Mouse (Mus musculus) CD4-positive, CD25-positive, alpha-beta regulatory T cell, adult 4 months (primary cell): ENCODE measurements around the gene Dis3l2. TPM values are rescaled to one million over a fixed set of nuclear protein-coding genes. Genes with fewer than 3 reads are reported as not detected.

ENCODE experiments used
- ATAC-seq: one replicate; pipeline ENCODE4 v1.8.0; 2017
- polyA plus RNA-seq, 2 experiments: library from polyadenylated mRNA; unstranded; fragments of 100-300 nt; shearing (Covaris generic); gene quantifications; one replicate each; pipeline ENCODE4 v1.2.1; 2017

The Dis3l2 gene
- polyA plus RNA-seq, 2 experiments from 2014 or later: 22.8 to 35.5 TPM

DNA sequence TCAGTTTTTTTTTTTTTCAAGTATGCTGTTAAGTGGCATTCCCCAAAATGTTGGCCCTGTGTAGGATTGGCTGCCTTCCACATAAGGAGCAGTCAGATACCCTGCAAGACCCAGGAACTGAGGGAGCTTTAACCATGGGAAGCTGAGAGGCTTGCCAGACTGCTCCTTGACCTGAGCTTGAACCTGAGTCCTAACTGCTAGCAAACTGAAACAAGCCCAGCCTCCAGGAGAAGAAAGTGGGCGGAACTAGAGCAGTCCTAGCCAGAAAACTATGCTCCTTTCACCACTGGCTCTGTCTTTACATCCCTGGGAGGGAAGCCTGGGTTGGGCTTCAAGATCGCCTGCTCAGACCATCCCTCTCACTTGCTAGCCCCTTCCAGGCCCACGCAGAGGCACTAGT, 308.1 kb downstream of the Dis3l2 start:
- ATAC-seq: no peak

DNA sequence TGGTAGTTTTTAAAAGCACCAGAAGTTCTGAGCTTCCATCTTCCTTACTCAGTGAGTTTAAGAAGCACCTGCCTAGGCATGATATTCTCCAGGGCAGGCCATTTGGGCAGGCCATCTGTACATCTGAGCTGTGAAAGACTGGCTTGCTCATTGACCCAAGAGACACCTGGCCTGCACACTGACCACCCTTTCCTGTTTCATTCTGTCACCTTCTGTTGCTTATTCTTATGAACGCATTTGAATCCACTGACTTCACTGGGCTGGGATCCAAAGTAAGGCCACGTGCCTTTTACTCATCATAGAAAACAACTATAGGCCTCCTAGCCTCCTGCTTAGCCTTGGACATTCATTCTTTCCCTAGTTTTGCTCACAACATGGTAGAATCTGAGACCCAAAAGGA, 309.0 kb downstream of the Dis3l2 start:
- no peak for ATAC-seq

DNA sequence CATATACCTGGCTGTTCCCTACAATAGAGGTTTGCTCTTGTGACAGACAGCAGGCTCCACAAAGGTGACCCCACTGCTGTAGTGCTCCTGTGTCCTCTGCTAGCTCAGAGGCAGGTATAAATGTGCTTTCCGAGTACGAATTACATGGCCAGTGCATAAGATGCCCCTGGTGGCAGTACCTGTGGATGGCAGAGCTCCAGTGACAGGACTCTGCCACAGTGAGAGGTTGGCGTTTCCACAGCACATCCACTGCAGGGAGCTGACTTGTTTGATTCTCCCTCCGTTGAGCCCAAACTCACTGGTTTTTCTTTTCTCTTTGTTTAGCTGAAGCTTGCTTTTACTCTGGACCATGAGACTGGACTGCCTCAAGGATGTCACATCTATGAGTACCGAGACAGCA, 317.1 kb downstream of the Dis3l2 start:
- no peak for ATAC-seq

DNA sequence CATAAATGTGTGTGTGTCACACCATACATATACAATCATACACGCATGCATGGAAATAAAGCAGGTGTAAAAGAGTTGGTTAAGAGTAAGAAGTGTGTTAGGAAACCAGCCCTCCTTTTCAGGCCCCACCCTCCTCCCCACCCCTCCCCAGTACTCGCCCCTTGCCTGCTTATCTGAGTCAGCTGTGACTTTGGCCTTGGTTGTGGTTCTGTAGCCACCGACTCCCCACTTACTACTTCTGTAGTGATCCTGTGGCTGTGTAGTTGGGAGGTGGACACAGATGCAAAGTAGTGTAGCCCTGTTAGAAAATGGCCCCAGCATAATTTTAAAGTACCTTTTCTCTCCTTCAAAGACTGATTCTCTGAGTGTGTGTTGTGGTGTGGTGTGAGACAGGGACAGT, 318.0 kb downstream of the Dis3l2 start:
- ATAC-seq: no peak

DNA sequence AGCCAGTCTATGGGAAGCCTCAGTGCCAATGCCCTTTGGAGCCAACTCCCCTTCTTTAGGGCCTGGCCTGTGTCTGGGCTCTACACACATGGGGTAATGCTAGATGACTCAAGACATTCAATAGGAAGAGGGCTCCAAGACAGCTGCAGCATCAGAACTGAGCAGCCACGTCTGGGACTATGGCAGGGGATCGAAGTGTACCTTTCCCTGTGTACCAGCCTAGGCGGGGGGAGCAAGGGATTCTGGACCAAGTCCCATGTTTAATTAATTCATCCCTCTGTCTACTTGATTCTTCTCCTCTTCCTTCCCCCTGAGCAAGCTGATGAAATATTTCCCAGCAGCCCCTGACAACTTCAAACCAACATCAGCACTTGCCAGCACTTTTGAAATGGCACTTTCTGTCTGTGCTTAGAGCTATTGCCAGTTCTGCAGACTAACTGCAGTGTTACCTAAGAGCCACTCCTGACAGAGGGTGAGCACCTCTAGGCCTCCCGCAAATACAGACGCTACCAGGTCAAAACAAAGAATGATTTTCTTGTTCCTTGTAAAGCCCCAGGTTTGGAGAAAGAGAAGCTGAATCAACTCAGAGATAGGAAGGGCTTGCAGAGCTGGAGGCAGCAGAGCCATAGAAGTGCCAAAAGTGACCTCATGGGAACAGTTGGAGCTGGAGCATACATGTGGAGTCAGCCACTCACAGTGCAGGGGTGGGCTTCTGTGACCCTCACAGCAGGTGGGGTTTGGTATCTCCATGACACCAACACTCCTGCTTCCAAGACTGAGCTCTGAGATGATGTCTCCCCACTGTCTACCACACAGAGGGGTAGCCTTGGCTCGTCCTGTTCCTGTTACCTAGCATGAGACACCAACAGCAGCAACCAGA, 319.9 kb downstream of the Dis3l2 start:
- no peak for ATAC-seq

DNA sequence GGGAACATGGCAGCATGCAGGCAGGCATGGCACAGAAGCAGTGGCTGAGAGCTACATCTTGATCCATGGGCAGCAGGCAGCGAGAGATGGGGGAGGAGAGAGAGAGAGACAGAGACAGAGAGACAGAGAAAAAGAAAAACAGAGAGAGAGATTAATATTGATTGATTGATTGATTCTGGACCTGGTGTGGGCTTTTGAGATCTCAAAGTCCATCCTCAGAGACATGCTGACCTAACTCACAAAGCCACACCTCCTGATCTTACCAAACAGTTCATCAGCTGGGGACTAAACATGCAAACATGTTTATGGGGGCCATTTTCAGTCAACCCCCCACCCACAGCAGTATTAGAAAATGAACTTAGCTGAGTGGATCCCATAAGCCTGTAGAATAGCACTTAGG, 321.4 kb downstream of the Dis3l2 start:
- ATAC-seq: no peak

DNA sequence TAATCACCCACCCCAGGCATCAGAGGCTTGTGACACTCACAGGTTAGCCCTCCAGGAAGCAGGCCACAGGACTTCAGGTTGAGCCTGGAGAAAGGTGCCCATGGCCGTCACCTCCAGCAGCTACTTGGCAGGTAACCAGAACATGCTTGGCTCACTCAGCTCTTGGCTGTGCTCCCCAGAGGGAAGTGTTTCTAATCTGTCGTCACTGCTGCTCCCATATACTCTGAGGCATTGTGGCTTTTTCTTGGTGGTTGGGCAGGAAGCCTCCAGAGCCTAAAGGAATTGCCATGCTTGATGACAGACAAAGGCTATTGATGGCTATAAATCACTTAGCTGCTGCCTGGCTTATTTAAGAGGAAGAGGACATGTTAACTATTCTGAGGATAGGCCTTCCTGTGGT, 325.2 kb downstream of the Dis3l2 start:
- ATAC-seq: no peak

DNA sequence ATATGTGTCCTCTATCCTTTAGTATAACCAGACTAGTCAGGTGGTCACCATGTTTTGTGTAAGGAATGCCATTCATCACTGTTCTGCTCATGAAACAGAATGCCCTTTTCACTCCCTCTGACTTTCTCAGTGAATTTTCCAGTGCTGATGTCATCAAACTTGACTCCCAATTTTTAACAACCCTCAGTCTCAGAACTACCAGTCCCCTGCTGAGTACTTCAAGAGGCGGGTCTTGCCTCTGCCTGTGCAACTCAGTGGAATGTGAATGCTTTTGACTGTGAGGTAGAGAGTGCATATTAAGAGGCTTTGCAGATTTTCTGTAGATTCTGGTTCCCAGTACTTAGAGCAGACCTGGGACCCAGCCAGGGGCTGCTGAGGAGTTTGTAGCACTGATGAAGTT, 327.0 kb downstream of the Dis3l2 start:
- ATAC-seq: no peak

DNA sequence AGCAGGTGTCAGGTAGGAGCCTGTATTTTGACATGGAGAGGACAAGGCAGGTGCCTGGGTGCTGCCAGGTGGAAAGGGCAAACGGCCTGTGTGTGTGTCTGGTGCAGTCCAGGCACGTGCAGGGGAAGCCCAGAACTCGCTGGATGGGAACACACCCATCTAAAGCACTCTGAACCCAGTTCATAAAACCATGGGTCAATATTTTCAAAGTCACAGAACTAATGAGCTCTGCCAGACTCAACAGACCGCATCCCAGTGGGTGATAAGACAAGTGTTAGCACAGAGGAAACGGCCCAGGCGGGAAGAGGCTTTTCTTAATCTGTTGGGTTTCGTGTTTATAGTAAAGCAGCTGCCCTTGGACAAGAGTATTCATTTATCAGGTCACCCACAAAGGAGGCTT, 328.9 kb downstream of the Dis3l2 start:
- no peak for ATAC-seq

DNA sequence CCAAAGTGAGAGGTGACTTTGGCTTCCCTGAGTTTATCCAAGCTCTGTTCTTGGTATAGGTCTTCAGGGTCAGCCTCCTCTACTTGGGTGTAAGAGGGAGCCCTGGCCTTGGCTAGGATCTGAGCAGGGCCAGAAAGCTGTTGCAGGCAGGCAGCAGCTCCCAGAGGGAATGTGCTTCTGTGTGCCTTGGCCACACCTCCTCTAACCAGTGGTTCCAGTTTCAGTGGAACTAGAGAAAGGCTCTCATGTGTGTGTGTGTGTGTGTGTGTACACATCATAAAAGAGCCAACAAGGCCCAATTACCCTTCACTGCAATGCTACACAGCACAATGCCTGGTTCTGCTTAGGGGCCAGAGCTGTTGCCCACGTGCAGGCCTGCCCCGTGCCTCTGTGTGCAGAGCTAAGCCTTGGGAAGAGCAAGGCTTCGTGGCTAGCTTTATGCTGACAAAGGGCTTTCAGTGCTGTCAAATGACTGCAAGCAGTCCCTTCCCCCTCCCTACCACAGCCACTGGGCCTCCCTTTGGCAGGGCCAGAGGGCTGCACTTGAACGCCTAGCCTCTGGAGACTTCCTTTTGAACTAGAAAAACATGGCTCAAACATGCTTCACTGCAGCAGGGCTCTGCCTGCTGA, 332.0 kb downstream of the Dis3l2 start:
- no peak for ATAC-seq

DNA sequence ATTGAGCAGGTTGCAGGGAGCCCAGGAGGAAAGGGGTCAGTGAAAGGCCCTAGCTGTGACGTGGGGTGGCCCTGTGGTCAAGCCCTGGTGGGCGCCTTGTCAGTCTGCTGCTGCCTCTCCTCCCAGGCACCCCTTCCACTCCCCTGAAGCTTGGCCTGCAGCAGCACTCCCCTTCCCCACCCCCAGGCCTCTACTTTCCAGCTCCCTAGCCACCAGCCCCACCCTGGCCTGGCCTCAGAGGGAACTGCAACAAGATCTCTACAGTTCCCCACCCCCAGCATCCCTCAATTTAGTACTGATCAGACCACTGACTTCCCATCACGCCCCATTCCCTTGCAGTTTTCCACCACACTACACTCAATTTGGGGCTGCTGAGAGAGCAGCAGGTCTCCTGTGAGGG, 332.7 kb downstream of the Dis3l2 start:
- no peak for ATAC-seq

DNA sequence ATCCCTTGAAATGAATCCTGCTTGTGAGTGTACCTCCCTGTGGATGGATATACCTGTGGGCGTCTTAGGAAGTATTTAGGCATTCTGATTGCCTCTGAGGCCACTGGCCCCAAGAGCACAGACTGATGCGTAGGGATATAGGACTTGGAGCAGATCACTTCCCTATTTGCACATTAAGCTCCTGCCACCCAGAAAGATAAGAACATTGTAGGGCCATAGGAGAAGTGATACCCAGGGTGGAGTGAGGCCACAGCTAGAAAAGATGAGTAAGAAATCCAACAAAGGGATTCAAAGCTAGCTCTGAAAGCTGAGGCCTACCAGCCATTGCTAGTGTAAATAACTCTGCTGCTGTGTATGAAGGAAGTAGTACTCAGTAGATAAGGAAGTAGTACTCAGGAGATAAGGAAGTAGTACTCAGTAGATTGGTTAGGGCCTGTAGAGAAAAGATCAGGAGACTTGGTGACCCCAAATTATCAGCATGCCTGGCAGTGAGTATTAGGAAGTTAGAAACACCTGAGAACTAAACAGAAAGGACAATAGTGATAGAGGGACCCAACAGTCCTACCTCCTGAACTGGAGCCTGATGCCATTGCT, 335.0 kb downstream of the Dis3l2 start:
- ATAC-seq: no peak

DNA sequence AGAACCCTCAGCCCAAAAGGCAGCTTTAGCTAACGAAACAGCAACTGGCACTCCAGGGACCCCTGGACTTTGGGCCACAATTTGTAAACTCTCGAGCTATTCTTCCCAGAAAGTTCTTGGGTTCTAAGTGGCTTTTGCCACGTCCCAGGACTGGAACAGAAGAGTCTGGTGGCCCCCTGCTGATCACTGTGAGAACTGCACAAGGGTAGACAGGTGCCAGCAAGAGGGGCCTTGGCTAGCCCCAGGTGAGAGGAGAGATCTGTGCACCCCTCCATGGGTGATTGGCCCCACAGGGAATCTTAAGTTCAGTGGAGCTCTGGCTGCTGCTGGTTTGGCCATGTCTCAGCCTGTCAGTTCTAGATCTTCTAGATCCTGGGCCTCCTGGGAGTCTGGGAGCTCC, 337.5 kb downstream of the Dis3l2 start:
- ATAC-seq: peak; percentile 49

DNA sequence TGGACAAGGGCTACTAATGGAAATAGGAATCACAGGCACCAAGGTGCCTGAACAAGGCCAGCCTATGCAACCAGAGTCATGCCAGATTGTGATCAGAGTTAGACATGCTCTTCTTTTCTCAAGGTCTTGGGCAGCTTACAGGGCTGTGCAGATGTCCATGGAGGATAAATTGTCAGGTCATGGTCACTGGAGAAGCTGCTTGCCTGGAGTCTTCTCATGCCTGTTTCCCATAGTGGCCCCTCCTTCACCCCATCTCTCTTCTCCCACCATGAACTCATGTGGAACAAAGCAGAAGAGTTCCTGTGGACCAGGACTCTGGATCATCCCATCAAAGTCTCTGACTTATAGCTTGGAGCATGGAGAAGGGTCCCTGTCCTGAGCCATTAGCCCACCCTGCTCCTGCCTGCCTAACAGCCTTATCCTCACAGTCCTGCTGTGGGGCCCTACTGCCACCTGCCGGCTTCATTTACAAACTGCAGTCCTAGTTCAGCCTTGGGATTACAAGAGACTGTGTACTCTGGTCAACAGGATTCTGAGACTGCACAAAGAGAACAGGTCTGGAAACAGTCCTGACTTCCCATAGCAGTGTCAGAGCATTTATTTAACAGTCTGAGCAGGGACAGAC, 338.3 kb downstream of the Dis3l2 start:
- ATAC-seq: no peak

DNA sequence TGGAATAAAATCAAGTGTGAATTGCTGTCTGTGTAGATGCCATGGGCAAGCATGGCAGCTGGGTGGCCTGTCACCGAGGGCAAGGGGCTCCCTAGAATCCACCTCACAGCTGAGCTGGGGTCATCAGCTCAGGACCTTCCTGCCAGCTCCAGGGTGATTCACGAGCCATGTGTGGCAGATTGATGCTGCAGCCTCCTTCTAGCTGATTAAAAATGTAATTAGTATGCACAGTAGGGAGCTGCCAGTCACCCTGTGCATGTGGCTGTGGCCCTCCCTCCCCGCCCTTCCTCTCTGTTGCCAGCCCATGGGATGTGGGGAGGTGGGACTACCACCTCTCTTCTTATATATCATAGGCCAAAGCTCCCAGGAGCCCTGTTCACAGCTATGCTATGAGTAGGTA, 346.5 kb downstream of the Dis3l2 start:
- ATAC-seq: no peak

DNA sequence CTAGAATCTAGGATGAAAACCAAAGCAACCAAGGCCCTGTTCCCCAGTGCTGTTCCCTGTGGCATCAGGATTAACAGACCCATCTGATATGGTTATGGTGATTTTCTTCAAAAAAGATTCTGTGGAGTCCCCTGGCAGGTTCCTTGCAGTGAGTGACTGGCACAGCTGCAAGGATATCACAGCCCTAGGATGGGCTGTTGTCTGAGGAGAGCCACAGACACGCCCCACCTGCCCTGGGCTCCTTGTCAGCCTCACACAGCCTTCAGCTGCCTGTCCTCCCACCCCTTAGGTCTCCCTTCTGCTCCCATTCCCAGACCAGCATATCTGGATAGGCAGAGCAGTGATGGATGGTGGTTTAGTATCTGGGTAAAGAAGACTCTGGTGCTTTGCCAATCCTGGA, 347.1 kb downstream of the Dis3l2 start:
- no peak for ATAC-seq

DNA sequence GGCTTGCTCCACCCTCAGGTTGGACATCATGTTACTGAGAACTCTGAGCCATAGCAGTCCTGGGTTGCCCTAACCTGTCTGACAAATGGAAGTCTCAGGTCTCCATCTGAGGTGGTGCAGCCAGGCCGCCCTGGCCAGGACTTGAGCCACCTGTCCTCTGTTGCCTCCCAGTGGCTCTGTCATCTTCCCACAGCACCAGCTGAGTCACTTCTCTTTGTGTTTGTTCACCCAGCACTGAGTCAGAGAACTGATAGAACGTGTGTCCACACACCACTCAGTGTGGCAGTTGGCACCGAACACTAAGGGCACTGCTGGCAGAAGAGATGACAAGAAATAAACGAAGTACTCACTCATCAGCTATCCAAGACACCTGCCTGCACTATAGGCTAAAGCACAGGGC, 347.8 kb downstream of the Dis3l2 start:
- ATAC-seq: no peak

DNA sequence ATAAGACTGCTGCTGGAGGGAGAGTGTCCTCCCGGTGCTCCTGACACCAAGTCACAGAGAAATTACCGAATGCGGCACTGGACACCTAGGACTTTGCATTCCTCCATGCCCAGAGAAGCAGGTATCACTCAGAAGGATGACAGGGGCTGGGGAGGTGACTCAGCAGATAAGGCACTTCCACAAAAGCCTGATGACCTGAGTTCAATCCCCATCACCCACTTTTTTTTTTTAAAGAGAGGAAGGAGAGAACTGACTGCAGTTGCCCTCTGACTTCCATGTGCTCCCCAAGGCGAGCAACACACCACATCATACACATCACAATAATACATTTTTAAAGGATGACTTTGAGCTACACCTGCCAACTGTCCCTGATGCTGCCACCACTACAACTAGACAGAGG, 353.5 kb downstream of the Dis3l2 start:
- ATAC-seq: no peak

DNA sequence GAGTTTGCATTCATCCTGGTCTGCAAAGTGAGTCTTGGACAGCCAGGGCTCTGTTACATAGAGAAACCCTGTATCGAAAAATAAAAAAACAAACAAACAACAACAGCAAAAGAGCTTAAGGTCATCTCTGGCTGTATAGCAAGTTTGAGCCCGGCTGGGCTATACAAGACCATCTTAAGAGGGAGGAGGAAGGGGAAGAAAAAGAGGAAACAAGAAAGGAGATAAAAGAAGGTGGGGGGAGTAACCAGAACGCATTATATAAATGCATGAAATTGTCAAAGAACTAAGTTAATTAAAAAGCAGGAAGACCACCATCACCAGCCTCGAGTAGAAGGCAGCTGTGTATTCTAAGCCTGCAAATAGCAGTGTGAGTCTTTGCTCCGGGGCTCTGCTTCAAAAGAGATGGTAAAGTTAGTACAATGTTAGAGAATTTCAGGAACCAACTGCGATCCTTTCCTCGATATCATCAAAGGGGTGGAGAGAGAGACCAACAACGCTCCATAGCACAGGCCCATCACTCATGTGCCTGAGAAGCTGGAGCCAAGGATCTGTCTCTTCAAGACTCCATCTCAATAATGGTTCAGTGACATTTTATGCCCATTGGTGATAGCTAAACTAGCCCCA, 355.5 kb downstream of the Dis3l2 start:
- ATAC-seq: no peak

DNA sequence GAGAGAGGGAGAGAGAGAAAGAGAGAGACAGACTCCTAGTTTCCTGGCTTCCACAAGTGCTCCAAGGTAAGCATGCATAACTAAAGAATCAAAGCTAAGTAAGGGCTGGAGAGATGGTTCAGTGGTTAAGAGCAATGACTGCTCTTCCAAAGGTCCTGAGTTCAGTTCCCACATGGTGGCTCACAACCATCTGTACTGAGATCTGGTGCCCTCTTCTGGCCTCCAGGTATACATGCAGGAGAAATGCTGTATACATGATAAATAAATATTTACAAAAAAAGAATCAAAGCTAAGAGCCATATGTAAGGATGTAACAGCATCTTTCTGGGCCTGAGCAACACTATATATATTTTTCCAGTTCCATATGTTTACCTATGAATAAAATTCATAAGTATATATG, 357.3 kb downstream of the Dis3l2 start:
- ATAC-seq: no peak

DNA sequence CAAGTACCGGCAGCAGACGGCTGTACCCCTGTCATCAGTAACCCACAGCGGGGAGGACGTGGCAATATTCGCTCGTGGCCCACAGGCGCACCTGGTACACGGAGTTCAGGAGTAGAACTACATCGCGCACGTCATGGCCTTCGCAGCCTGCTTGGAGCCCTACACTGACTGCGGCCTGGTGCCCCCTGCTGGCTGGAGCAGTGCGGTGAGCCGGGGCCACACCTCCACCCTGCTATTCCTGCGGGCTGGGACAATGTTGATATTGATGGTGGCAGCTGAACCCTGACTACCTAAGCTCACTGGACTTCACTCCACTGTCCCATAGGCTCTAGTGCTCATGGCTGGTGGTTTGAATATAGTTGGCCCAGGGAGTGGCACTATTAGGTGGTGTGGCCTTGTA, 367.1 kb downstream of the Dis3l2 start:
- no peak for ATAC-seq

DNA sequence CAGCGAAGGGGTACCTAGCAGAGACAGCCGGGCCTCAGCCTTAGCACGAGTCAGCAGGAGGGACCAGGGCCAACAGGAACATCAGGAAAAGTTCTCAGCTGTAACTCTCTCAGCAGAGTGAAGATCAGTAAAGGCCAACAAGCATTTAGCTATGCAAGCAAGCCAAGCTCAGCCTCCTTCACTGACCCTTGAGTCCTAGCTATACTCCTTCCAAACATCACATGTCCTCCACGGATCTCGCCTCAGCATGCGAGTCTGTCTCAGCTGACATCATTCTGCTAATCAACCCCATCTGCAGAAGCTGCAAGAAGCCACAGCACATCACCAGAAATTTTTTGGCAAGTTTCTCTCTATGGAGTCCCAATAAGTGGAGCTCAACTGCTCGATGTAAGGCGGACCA, 370.2 kb downstream of the Dis3l2 start:
- no peak for ATAC-seq

DNA sequence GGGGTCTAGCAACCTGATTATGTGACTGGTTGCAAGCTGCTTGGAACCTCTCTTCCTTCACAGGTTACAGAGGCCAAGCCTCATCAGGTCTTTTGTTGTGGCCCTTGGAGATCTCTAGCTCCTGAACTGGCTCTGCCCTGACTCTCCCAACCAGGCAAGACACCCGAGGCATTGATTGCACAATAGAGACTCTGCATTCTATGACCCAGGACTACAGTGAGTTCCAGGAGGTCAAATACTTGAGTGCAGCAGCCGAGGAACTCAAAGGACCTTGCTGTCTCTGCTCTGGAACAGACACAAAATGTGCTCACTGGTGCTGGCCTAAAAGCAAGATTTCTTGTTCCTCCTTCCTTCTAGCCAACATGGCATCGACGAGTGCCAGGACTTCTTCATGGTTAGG, 382.6 kb downstream of the Dis3l2 start:
- ATAC-seq: no peak
